Mouse (Mus musculus): Measurements from ENCODE around the gene Cttnbp2nl. TPM values are rescaled to one million over a fixed set of nuclear protein-coding genes. Genes with fewer than 3 reads are reported as not detected.

The Cttnbp2nl gene
- polyA plus RNA-seq, 1 experiment from 2014 or later, result 27.4 TPM

DNA sequence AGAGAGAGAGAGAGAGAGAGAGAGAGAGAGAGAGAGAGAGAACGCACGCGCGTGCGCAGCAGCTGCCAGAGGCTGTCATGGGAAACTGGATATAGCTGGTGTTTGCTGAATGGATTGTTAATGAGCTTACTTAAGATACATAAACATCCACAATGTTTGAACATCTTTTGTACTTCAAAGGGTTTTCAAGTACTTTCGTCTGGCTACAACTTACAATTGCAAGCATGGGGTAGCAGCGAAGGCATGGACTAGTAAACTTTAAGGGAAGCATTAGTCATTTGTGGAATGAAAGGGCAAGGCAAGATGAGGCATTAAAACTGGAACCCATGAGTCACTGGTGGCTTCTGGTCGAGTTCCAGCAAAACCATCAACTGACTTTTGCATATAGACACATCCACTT, 52.4 kb downstream of the Cttnbp2nl start:
- Histone ChIP-seq H3K4me1 (ENCODE audit: control insufficient read depth, insufficient read depth, low read length) (peaks cover 5% of the 10 kb centered on the region; the same call in 1 of the 2 replicates), H3K36me3 (ENCODE audit: control insufficient read depth, insufficient read depth, low read length) (peaks cover 38% of the 10 kb centered on the region), H3K4me3 (ENCODE audit: low read length) (no peak overlapping the region), H3K27me3 (ENCODE audit: control insufficient read depth, insufficient read depth, low read length) (no peaks in the 10 kb centered on the region), H3K9me3 (ENCODE audit: control insufficient read depth, low read length) (no peaks in the 10 kb centered on the region), H3K9ac (ENCODE audit: low read depth, low read length) (no peak overlapping the region), H3K27ac (ENCODE audit: low read depth, low read length) (no peak overlapping the region), H3K4me2 (replicated peaks; ENCODE audit: low read depth, low read length) (no peak overlapping the region)
- no peak for ATAC-seq (ENCODE audit: low FRiP score, low TSS enrichment)
- 91% methylated on average over 8 of the region's 8 CpGs for WGBS

DNA sequence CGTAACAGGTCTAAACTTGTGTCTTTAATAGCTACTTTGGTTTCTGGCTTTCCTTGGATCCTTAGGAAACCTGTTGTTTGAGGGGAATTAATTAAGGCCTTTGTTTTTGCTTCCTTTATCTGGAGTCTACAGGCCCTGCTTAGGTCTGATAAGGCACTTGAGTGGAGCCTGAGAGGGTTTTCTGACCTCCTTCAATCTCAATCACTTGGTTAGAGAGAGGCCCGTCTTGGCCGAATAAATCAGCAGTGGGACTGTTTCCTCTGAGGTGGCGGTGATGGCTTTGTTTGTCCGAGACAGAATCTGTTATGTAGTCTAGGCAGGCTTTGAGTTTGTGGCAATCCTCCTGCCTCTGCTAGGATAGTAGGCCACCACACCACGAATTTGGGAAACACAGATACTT, 55.4 kb downstream of the Cttnbp2nl start:
- H3K27me3 ChIP-seq (ENCODE audit: control insufficient read depth, insufficient read depth, low read length), result no peaks in the 10 kb centered on the region
- no peaks in the 10 kb centered on the region for H3K9me3 ChIP-seq (ENCODE audit: control insufficient read depth, low read length)
- 52% methylated on average over 6 of the region's 6 CpGs for WGBS
- no peak overlapping the region for H3K27ac ChIP-seq (ENCODE audit: low read depth, low read length)
- no peak overlapping the region for H3K4me3 ChIP-seq (ENCODE audit: low read length)
- no peak overlapping the region for H3K9ac ChIP-seq (ENCODE audit: low read depth, low read length)
- ATAC-seq (ENCODE audit: low FRiP score, low TSS enrichment), result no peak
- H3K36me3 ChIP-seq (ENCODE audit: control insufficient read depth, insufficient read depth, low read length), result peaks cover 8% of the 10 kb centered on the region
- no peak overlapping the region for H3K4me2 ChIP-seq (replicated peaks; ENCODE audit: low read depth, low read length)
- H3K4me1 ChIP-seq (ENCODE audit: control insufficient read depth, insufficient read depth, low read length), result peaks cover 10% of the 10 kb centered on the region; the same call in 1 of the 2 replicates

DNA sequence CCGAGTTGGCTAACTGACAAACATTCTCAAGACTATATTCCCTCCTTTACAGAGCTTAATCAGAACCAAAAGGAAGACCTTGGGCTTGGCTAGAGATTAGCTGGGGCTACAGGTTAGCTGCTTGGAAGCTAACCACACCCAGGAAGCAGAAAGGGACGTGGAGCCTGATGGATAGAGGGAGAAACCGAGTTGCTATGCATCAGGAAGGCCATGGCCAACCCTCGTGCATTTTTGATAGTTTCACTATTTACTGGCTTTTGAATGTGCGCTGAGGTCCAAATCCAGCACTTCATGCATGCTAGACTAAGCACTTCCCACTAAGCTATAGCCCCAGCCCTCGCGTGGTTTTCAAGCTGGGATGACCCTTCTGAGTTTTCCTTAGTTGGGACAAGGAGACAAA, 57.2 kb downstream of the Cttnbp2nl start:
- Histone ChIP-seq H3K4me1 (ENCODE audit: control insufficient read depth, insufficient read depth, low read length) (peaks cover 10% of the 10 kb centered on the region; the same call in 1 of the 2 replicates), H3K4me3 (ENCODE audit: low read length) (no peak overlapping the region)

DNA sequence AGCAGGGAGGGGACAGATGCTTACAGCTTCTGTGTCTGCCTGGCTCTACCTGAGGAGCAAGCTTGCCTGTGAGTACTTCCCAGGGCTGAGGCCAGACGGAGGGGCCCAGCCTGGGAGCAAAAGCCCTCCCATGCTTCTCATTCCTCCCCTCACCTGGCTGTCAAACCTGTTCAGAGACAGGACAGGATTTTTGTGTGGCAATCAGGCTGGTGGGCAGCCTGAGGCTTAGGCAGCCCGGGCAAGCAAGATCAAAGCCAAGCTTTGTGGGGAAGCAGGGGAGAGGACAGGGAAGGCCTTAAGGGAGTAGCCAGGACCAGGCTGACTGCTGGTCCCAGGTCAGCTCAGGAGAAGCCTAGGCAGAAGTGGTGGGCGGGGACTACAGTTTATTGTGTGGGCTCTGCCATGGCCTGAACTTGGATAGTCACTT, 58.5 kb downstream of the Cttnbp2nl start:
- no peak overlapping the region for H3K4me3 ChIP-seq (ENCODE audit: low read length)
- H3K4me2 ChIP-seq (replicated peaks; ENCODE audit: low read depth, low read length), result no peak overlapping the region
- no peaks in the 10 kb centered on the region for H3K36me3 ChIP-seq (ENCODE audit: control insufficient read depth, insufficient read depth, low read length)
- H3K27ac ChIP-seq (ENCODE audit: low read depth, low read length), result peak overlapping the region; percentile 27; the same call in 1 of the 2 replicates
- 0 out of 2 replicates have a peak, but pooled peaks have one; percentile 40 for ATAC-seq (ENCODE audit: low FRiP score, low TSS enrichment)
- no peaks in the 10 kb centered on the region for H3K27me3 ChIP-seq (ENCODE audit: control insufficient read depth, insufficient read depth, low read length)
- WGBS, result 32% methylated on average over 3 of the region's 3 CpGs
- no peak overlapping the region for H3K9ac ChIP-seq (ENCODE audit: low read depth, low read length)
- H3K4me1 ChIP-seq (ENCODE audit: control insufficient read depth, insufficient read depth, low read length), result peaks cover 10% of the 10 kb centered on the region; the same call in 1 of the 2 replicates
- H3K9me3 ChIP-seq (ENCODE audit: control insufficient read depth, low read length), result no peaks in the 10 kb centered on the region

More for the DNA sequence above, 57.2 kb downstream of the Cttnbp2nl start:
- Histone ChIP-seq H3K27me3 (ENCODE audit: control insufficient read depth, insufficient read depth, low read length) (no peaks in the 10 kb centered on the region), H3K36me3 (ENCODE audit: control insufficient read depth, insufficient read depth, low read length) (no peaks in the 10 kb centered on the region), H3K9me3 (ENCODE audit: control insufficient read depth, low read length) (no peaks in the 10 kb centered on the region), H3K4me2 (replicated peaks; ENCODE audit: low read depth, low read length) (no peak overlapping the region), H3K27ac (ENCODE audit: low read depth, low read length) (no peak overlapping the region), H3K9ac (ENCODE audit: low read depth, low read length) (no peak overlapping the region)
- ATAC-seq (ENCODE audit: low FRiP score, low TSS enrichment), result no peak
- WGBS, result 85% methylated on average over 7 of the region's 7 CpGs

DNA sequence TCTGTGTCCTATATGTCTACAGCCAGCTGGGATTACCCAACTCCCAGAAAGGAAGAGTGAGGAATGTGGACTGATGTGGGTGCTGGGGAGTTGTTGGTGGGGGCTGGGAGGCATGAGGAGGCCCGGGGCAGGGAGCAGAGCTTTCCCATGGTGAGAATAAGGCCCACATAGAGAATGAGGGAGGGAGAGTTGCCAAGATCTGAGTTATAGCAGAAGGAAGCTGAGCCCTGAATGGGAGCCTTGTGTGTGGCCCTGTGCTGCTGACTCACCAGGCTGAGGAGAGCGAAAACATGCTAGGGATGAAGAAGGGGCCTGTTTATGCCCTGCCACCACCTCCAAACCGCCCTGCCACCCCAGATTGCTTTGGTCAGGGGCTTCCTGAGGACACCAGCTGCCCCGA, 59.1 kb downstream of the Cttnbp2nl start:
- Histone ChIP-seq H3K4me1 (ENCODE audit: control insufficient read depth, insufficient read depth, low read length) (peaks cover 10% of the 10 kb centered on the region; the same call in 1 of the 2 replicates), H3K9ac (ENCODE audit: low read depth, low read length) (no peak overlapping the region), H3K4me3 (ENCODE audit: low read length) (no peak overlapping the region), H3K9me3 (ENCODE audit: control insufficient read depth, low read length) (no peaks in the 10 kb centered on the region), H3K27me3 (ENCODE audit: control insufficient read depth, insufficient read depth, low read length) (no peaks in the 10 kb centered on the region), H3K4me2 (replicated peaks; ENCODE audit: low read depth, low read length) (no peak overlapping the region), H3K27ac (ENCODE audit: low read depth, low read length) (peak overlapping the region; percentile 27; the same call in 1 of the 2 replicates), H3K36me3 (ENCODE audit: control insufficient read depth, insufficient read depth, low read length) (no peaks in the 10 kb centered on the region)
- WGBS, result 35% methylated on average over 4 of the region's 4 CpGs
- no peak for ATAC-seq (ENCODE audit: low FRiP score, low TSS enrichment)

DNA sequence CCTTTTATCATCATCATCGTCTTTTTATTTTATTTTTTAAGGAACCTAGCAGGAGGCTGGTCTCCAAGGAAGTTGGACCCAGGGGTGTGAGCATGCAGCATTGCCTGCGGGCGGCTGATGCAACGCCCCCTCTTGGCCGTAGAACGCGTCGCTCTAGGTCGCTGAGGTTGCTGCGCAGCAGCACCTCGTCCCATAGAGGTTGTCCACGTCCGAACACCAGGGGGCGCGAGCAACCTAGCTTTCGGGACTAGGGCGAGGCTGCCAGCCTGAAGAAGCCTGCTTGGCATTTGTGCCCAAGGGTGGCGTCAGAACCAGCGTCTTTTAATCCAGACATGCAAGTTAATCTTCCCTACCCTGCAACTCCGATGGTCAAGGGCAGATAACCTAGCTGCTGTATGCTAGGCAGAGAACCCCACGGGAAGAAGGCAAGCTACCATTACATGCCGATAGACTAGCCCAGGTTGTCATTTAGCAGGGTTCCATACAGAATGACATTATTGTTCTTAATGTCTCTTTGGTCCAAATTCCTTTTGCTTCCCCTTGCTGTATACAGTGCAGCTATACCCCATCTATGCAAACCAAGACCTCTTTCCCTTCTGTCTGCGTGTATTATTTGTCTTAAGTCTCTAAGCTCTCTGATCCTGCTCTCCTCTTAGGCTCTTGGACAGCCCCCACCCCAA, 60.1 kb downstream of the Cttnbp2nl start:
- Histone ChIP-seq H3K27me3 (ENCODE audit: control insufficient read depth, insufficient read depth, low read length) (no peaks in the 10 kb centered on the region), H3K36me3 (ENCODE audit: control insufficient read depth, insufficient read depth, low read length) (no peaks in the 10 kb centered on the region), H3K4me3 (ENCODE audit: low read length) (no peak overlapping the region), H3K9ac (ENCODE audit: low read depth, low read length) (no peak overlapping the region), H3K9me3 (ENCODE audit: control insufficient read depth, low read length) (no peaks in the 10 kb centered on the region), H3K4me1 (ENCODE audit: control insufficient read depth, insufficient read depth, low read length) (peaks cover 10% of the 10 kb centered on the region; the same call in 1 of the 2 replicates), H3K4me2 (replicated peaks; ENCODE audit: low read depth, low read length) (no peak overlapping the region; the same call in 1 of the 2 replicates), H3K27ac (ENCODE audit: low read depth, low read length) (no peak overlapping the region)
- peak; percentile 82 for ATAC-seq (ENCODE audit: low FRiP score, low TSS enrichment)
- WGBS, result 12% methylated on average over 23 of the region's 23 CpGs

DNA sequence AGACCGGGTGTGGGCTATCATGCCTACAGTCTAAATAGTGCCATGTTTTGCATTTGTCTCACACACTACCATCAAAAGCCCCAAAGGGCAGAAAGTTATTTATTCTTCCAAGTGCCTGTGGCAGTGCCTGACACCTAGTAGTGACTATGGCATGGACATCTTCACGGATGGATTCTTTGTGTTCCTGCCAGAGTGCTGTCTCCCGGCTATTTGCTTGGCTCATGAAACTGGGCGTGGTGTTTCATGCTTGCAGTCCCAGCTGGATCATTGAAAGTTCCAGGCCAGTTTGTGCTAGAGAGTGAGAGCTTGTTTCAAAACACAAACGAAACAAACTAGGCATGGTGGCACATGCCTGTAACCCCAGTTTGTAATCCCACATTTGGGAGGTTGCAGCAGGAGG, 61.2 kb downstream of the Cttnbp2nl start:
- Histone ChIP-seq H3K27me3 (ENCODE audit: control insufficient read depth, insufficient read depth, low read length) (no peaks in the 10 kb centered on the region), H3K4me1 (ENCODE audit: control insufficient read depth, insufficient read depth, low read length) (0 out of 2 replicates have a peak, but pooled peaks cover 5% of the 10 kb centered on the region), H3K4me3 (ENCODE audit: low read length) (no peak overlapping the region), H3K27ac (ENCODE audit: low read depth, low read length) (no peak overlapping the region), H3K4me2 (replicated peaks; ENCODE audit: low read depth, low read length) (no peak overlapping the region), H3K9ac (ENCODE audit: low read depth, low read length) (no peak overlapping the region), H3K9me3 (ENCODE audit: control insufficient read depth, low read length) (no peaks in the 10 kb centered on the region), H3K36me3 (ENCODE audit: control insufficient read depth, insufficient read depth, low read length) (no peaks in the 10 kb centered on the region)
- 71% methylated on average over 5 of the region's 5 CpGs for WGBS
- no peak for ATAC-seq (ENCODE audit: low FRiP score, low TSS enrichment)

DNA sequence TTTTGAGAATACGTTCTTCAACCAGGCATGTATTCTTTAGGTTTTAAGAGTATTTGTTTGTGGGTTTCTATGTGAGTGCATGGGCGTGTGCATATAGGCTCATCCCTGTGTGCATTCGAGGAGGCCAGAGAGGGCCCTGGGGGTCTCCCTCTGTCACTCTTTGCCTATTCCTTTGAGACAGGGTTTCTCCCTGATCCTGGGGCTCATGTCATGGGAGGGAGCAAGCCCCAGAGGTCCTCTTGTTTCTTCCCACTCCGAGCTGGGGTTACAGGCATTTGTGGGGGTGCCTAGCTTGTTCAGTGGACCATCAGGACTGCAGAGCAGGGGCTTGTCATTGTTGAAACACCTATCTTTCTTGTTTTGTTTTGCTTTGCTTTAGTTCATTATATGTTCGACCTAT, 65.1 kb downstream of the Cttnbp2nl start:
- no peaks in the 10 kb centered on the region for H3K9me3 ChIP-seq (ENCODE audit: control insufficient read depth, low read length)
- no peaks in the 10 kb centered on the region for H3K36me3 ChIP-seq (ENCODE audit: control insufficient read depth, insufficient read depth, low read length)
- H3K4me3 ChIP-seq (ENCODE audit: low read length), result no peak overlapping the region
- WGBS, result 66% methylated on average over 5 of the region's 5 CpGs
- ATAC-seq (ENCODE audit: low FRiP score, low TSS enrichment), result no peak
- no peak overlapping the region for H3K4me2 ChIP-seq (replicated peaks; ENCODE audit: low read depth, low read length)
- no peak overlapping the region for H3K9ac ChIP-seq (ENCODE audit: low read depth, low read length)
- H3K27me3 ChIP-seq (ENCODE audit: control insufficient read depth, insufficient read depth, low read length), result no peaks in the 10 kb centered on the region
- H3K27ac ChIP-seq (ENCODE audit: low read depth, low read length), result no peak overlapping the region
- no peaks in the 10 kb centered on the region for H3K4me1 ChIP-seq (ENCODE audit: control insufficient read depth, insufficient read depth, low read length)

DNA sequence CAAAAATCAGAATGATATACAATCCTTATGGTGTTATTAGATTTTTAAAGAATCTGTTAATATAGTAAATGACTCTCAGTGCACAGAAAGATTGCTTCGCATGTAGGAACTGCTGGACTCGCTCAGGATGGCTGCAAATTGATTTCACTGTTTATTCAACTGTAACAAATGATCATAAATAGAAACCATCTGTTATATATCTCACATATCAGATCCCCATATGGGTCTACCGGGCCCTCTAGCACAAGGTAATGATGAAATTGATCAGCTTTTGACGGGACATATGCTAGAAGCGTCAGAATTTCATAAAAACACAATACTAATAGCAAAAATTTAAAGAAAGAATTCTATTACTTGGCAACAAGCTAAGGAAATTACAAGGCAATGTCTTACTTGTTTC, 73.2 kb downstream of the Cttnbp2nl start:
- H3K4me1 ChIP-seq (ENCODE audit: control insufficient read depth, insufficient read depth, low read length), result no peaks in the 10 kb centered on the region
- ATAC-seq (ENCODE audit: low FRiP score, low TSS enrichment), result no peak
- H3K9me3 ChIP-seq (ENCODE audit: control insufficient read depth, low read length), result no peaks in the 10 kb centered on the region
- no peak overlapping the region for H3K27ac ChIP-seq (ENCODE audit: low read depth, low read length)
- H3K4me2 ChIP-seq (replicated peaks; ENCODE audit: low read depth, low read length), result no peak overlapping the region
- H3K27me3 ChIP-seq (ENCODE audit: control insufficient read depth, insufficient read depth, low read length), result no peaks in the 10 kb centered on the region
- no peak overlapping the region for H3K9ac ChIP-seq (ENCODE audit: low read depth, low read length)
- H3K36me3 ChIP-seq (ENCODE audit: control insufficient read depth, insufficient read depth, low read length), result no peaks in the 10 kb centered on the region
- WGBS, result 84% methylated on average over 5 of the region's 5 CpGs
- no peak overlapping the region for H3K4me3 ChIP-seq (ENCODE audit: low read length)

Measured in kidney, embryonic 14.5 days (tissue).